Mouse (Mus musculus) testis, adult 2 months (tissue): ENCODE data around the gene Ptprb.

Experiments used
- CTCF ChIP-seq: fragments of 200-500 bp; IDR thresholded peaks from 2 replicates; pipeline ENCODE4 v1.5.1; 2012; ENCODE audit warnings: low read depth, mild to moderate bottlenecking, inconsistent platforms, low read length, moderate library complexity; ENCODE audit not compliant: control insufficient read depth, insufficient read depth, insufficient replicate concordance
- POLR2A ChIP-seq: fragments of 200-500 bp; IDR thresholded peaks from 2 replicates; pipeline ENCODE4 v1.6.1; 2012; ENCODE audit warnings: low read depth, mild to moderate bottlenecking, inconsistent platforms, low read length, moderate library complexity; ENCODE audit not compliant: control insufficient read depth

DNA sequence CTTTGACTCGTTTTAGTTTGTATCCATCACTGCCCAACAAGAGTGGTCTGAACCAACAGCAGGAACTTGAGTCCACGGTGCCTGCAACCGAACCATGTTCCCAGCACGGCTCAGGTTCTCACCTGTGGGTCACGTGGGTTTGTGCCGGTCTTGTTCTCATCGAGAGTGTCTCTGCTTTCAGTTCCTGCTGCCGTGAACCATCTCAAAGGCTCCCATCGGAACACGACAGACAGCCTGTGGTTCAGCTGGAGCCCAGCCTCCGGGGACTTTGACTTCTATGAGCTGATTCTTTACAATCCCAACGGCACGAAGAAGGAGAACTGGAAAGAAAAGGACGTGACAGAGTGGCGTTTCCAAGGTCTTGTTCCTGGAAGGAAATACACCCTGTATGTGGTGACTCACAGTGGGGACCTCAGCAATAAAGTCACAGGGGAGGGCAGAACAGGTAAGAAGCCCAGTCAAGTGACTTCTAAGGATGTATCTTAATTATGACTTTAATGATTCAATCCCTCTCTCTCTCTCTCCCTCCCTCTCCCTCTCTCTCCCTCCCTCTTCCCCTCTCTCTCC, 71.4 kb downstream of the Ptprb start:
- TF ChIP-seq CTCF (no peak), POLR2A (no peak)
